Mouse (Mus musculus) 3T3-L1 (cell line): ENCODE results near the gene Kbtbd6.
"Not testable (repeated sequence)": the region's sequence is repeated elsewhere in the genome, so short reads cannot be mapped to it uniquely, and the experiment has no call there.

ENCODE experiments used
- DNase-seq: peaks from one replicate; pipeline ENCODE4 v3.0.0-alpha.2; 2015; ENCODE audit warnings: low read depth, low spot score

Gene Kbtbd6

GRCm38 (mm10) chr14:79451681-79452590, at the start of gene Kbtbd6:
TSS of gene Kbtbd6 (plus strand) at chr14:79451835.
- peak; percentile 33 for DNase-seq

- no peak for DNase-seq
Observed at GRCm38 (mm10) chr14:79407641-79408040, 44.0 kb upstream of the Kbtbd6 start.

- DNase-seq: no peak
Observed at GRCm38 (mm10) chr14:79409278-79409830, 42.3 kb upstream of the Kbtbd6 start.

GRCm38 (mm10) chr14:79410662-79411061, 41.0 kb upstream of the Kbtbd6 start:
- peak; percentile 18 for DNase-seq

GRCm38 (mm10) chr14:79413121-79413520, 38.5 kb upstream of the Kbtbd6 start:
- no peak for DNase-seq

- DNase-seq: no peak
Observed at GRCm38 (mm10) chr14:79420083-79420685, 31.5 kb upstream of the Kbtbd6 start.

- peak; percentile 75 for DNase-seq
Observed at GRCm38 (mm10) chr14:79425979-79426729, 25.5 kb upstream of the Kbtbd6 start, which contains the start of gene Kbtbd7. TSS of gene Kbtbd7 (plus strand) at chr14:79426511.

GRCm38 (mm10) chr14:79426730-79427365, 24.8 kb upstream of the Kbtbd6 start:
- DNase-seq: not testable (repeated sequence)

GRCm38 (mm10) chr14:79434068-79434467, 17.6 kb upstream of the Kbtbd6 start:
- DNase-seq: no peak

GRCm38 (mm10) chr14:79440655-79441054, 11.0 kb upstream of the Kbtbd6 start:
- DNase-seq: no peak

- no peak for DNase-seq
Observed at GRCm38 (mm10) chr14:79441441-79441840, 10.2 kb upstream of the Kbtbd6 start.

- no peak for DNase-seq
Observed at GRCm38 (mm10) chr14:79444601-79445000, 7.0 kb upstream of the Kbtbd6 start.

GRCm38 (mm10) chr14:79445055-79445620, 6.5 kb upstream of the Kbtbd6 start:
- no peak for DNase-seq

- DNase-seq: not testable (repeated sequence)
Observed at GRCm38 (mm10) chr14:79452591-79452934, 928 bp downstream of the Kbtbd6 start.

- DNase-seq: no peak
Observed at GRCm38 (mm10) chr14:79460401-79460800, 8.8 kb downstream of the Kbtbd6 start.

- no peak for DNase-seq
Observed at GRCm38 (mm10) chr14:79460988-79461387, 9.4 kb downstream of the Kbtbd6 start.

- peak; percentile 50 for DNase-seq
Observed at GRCm38 (mm10) chr14:79465623-79466022, 14.0 kb downstream of the Kbtbd6 start.

- DNase-seq: peak; percentile 77
Observed at GRCm38 (mm10) chr14:79467621-79468020, 16.0 kb downstream of the Kbtbd6 start.

- DNase-seq: no peak
Observed at GRCm38 (mm10) chr14:79473384-79473783, 21.7 kb downstream of the Kbtbd6 start.

- DNase-seq: peak; percentile 77
Observed at GRCm38 (mm10) chr14:79480624-79481338, 29.1 kb downstream of the Kbtbd6 start, which contains the start of gene Elf1. TSS of gene Elf1 (plus strand) at chr14:79481194.
